Mouse (Mus musculus) hindbrain, embryonic 16.5 days (tissue): ENCODE measurements around the gene Etv4. TPM values are rescaled to one million over a fixed set of nuclear protein-coding genes. Genes with fewer than 3 reads are reported as not detected.

Source experiments
- ATAC-seq: fragments of 200-750 bp; cut with Nextera tagmentation; 2 replicates; pipeline ENCODE4 v1.8.0; 2017; ENCODE audit warnings: moderate TSS enrichment, moderate library complexity
- H3K27ac ChIP-seq: fragments of 300-500 bp; sonication (generic); 2 replicates; pipeline ENCODE4 v1.5.1; 2014; ENCODE audit warnings: low read depth, mild to moderate bottlenecking, control low read depth, low read length, moderate library complexity
- H3K27me3 ChIP-seq: fragments of 300-500 bp; sonication (generic); replicated peaks from 2 replicates; pipeline ENCODE4 v1.6.1; 2014; ENCODE audit warnings: low read length; ENCODE audit not compliant: control insufficient read depth, insufficient read depth
- H3K36me3 ChIP-seq: fragments of 300-500 bp; sonication (generic); 2 replicates; pipeline ENCODE4 v1.6.1; 2014; ENCODE audit warnings: mild to moderate bottlenecking, low read length, moderate library complexity, mixed read lengths; ENCODE audit not compliant: control insufficient read depth, insufficient read depth
- H3K4me1 ChIP-seq: fragments of 300-500 bp; sonication (generic); 2 replicates; pipeline ENCODE4 v1.6.1; 2014; ENCODE audit warnings: low read depth, low read length; ENCODE audit not compliant: control insufficient read depth, insufficient read depth
- H3K4me2 ChIP-seq: fragments of 300-500 bp; sonication (generic); 2 replicates; pipeline ENCODE4 v1.6.1; 2014; ENCODE audit warnings: mild to moderate bottlenecking, low read length, control low read depth, moderate library complexity
- H3K4me3 ChIP-seq: fragments of 300-500 bp; sonication (generic); 2 replicates; pipeline ENCODE4 v1.5.1; 2014; ENCODE audit warnings: mild to moderate bottlenecking, low read length, control low read depth, moderate library complexity
- H3K9ac ChIP-seq: fragments of 300-500 bp; sonication (generic); 2 replicates; pipeline ENCODE4 v1.6.1; 2014; ENCODE audit warnings: low read depth, mild to moderate bottlenecking, control low read depth, low read length, moderate library complexity
- H3K9me3 ChIP-seq: fragments of 300-500 bp; sonication (generic); 2 replicates; pipeline ENCODE4 v1.6.1; 2014; ENCODE audit warnings: mild to moderate bottlenecking, low read length, moderate library complexity; ENCODE audit not compliant: control insufficient read depth
- WGBS: fragments of 180-500 bp; shearing (Covaris S2); extraction: QIAGEN DNeasy Blood & Tissue Kit; methylation state at CpG from one replicate; pipeline ENCODE4 v1.1.7; 2014; 5-methylcytosine and 5-hydroxymethylcytosine counted together
- polyA plus RNA-seq: library from polyadenylated mRNA; unstranded; fragments of >200 nt; fragmentation: Nextera tagmentation; extraction: Ambion mirVana; gene quantifications from 2 replicates; pipeline ENCODE4 v1.2.1, GENCODE M21; 2015

The Etv4 gene
- polyA plus RNA-seq, 1 experiment from 2014 or later: 21.7 TPM

DNA sequence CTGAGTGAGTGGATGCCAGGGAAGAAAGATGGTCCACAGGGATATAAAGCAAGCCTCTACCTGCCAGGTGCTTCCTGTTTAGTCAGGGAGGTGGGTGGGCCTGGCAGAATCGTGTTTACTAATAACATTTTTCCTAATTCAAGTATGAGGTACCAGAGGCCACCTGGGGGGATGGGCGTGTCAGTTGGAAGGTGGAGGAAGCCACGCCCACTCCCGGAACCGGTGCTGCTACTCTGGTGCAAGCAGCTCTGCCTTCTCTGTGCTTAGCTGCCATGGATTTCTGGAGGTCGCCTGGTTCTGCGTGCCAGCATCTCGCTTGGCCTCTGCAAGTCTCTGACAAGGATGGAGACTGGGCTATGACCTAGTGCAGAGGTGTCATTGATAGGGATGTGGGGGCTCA, 12.9 kb upstream of the Etv4 start:
- Histone ChIP-seq H3K4me1 (no peaks in the 10 kb centered on the region), H3K9ac (no peak overlapping the region), H3K4me2 (no peak overlapping the region), H3K9me3 (no peaks in the 10 kb centered on the region), H3K27me3 (no peaks in the 10 kb centered on the region), H3K36me3 (no peaks in the 10 kb centered on the region), H3K4me3 (no peak overlapping the region), H3K27ac (no peak overlapping the region)
- WGBS: 40% methylated on average over 8 of the region's 8 CpGs
- no peak for ATAC-seq

DNA sequence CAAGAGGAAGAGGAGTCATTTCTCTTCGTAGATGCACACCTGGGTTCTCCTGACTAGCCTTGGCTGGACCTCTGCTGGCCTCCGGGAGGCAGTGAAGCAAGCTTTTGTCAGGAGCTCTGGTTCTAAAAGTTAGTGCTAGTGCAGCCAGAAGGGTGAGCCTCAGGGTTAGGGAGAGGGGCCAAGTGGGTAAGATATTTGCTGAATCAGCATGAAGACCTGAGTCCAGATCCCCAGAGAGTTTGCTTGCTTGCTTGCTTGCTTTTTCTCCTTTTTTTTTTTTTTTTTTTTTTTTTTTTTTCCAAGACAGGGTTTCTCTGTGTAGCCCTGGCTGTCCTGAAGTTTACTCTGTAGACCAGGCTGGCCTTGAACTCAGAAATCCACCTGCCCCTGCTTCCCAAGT, 12.2 kb upstream of the Etv4 start:
- no peak for ATAC-seq
- WGBS: 92% methylated on average over 2 of the region's 2 CpGs
- Histone ChIP-seq H3K27me3 (no peaks in the 10 kb centered on the region), H3K4me2 (no peak overlapping the region), H3K4me1 (no peaks in the 10 kb centered on the region), H3K4me3 (no peak overlapping the region), H3K9ac (no peak overlapping the region), H3K27ac (no peak overlapping the region), H3K36me3 (no peaks in the 10 kb centered on the region), H3K9me3 (no peaks in the 10 kb centered on the region)

DNA sequence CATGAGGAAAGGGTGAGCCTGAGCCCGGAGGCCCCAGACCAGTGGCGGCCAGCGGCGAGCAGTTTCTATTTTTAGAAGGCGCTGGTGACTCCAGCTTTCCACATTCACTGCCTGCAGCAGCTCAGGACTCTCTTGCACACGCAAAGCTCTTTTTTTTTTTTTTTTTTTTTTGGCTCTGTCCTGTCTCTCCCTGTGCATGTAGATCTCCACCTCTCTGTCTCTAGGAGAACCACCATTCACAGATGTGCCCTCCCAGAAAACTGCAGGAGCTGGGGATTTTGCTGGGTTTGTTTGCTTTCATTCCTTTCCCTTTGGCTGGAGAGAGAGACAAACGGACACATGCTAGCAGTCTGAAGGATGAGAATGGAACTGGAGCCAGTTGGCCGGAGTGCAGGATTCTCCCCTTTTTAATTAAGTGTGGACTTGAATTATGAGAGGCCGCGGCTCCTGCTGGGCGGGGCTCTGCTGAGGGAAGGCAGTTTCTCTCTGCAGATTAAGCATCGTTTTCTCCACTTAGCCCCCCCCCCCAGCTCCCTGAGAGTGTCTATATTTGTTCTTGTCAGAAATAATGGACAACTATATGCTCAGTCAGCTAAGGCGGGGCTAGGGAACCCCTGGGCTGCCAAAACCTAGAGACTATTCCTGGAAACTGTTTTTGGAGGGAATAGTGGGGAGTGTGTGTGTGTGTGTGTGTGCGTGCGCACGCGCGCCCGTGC, 5.8 kb upstream of the Etv4 start:
- Histone ChIP-seq H3K9me3 (no peaks in the 10 kb centered on the region), H3K27ac (peak overlapping the region; percentile 70), H3K27me3 (peaks cover 16% of the 10 kb centered on the region), H3K4me2 (peak overlapping the region; percentile 40), H3K9ac (no peak overlapping the region), H3K4me1 (peaks cover 15% of the 10 kb centered on the region), H3K4me3 (no peak overlapping the region), H3K36me3 (no peaks in the 10 kb centered on the region)
- 40% methylated on average over 19 of the region's 19 CpGs for WGBS
- ATAC-seq: peak; percentile 84

DNA sequence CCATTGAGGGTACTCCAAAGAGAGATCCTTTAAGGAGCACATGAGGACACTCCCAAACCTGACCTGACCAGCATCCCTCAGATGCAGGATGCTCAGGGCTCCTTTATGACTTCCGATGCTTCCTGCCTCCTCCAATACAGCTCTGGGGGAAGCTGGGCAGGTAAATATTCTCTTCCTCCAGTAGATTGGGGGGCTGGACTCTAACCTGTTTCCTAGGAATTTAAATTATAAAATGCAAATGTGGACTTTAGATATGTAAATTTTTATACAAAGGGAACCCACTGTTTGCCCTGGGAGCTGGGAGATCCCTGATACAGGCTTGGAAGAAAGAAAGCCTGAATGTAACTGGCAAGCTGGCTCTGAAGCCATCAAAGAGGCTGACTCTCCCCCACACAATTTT, 2.3 kb upstream of the Etv4 start:
- Histone ChIP-seq H3K36me3 (no peaks in the 10 kb centered on the region), H3K9me3 (no peaks in the 10 kb centered on the region)
- ATAC-seq: no peak

DNA sequence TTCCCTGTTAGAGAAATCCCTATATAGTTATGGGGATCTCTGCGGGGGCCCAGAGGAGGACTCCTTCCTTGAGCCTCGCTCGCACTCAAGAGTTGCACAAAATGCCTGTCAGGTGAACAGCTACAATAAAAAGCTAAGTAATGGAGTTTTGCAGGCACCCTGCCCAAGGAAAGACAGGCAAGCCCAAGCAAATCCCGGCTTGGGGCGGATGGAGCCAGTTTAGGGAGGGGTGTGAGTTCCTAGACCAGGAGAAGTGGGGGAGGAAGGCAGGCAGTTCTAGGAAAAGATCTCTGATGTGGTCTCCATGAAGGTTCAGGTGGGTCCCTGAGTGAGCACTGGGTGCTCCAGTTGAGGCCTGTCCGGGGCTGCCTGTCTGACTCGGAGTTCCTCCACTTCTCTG, 1.5 kb upstream of the Etv4 start:
- no peak overlapping the region for H3K9ac ChIP-seq
- H3K27me3 ChIP-seq: peaks cover 44% of the 10 kb centered on the region
- WGBS: 55% methylated on average over 7 of the region's 7 CpGs
- H3K27ac ChIP-seq: no peak overlapping the region
- H3K4me3 ChIP-seq: no peak overlapping the region
- no peak for ATAC-seq
- no peak overlapping the region for H3K4me2 ChIP-seq
- H3K36me3 ChIP-seq: no peaks in the 10 kb centered on the region
- no peaks in the 10 kb centered on the region for H3K9me3 ChIP-seq
- H3K4me1 ChIP-seq: peaks cover 28% of the 10 kb centered on the region

More for the DNA sequence above, 2.3 kb upstream of the Etv4 start:
- H3K4me3 ChIP-seq: no peak overlapping the region
- 62% methylated on average over 1 of the region's 1 CpGs for WGBS
- no peak overlapping the region for H3K4me2 ChIP-seq
- no peak overlapping the region for H3K9ac ChIP-seq
- no peak overlapping the region for H3K27ac ChIP-seq
- peaks cover 28% of the 10 kb centered on the region for H3K4me1 ChIP-seq
- peaks cover 37% of the 10 kb centered on the region for H3K27me3 ChIP-seq

DNA sequence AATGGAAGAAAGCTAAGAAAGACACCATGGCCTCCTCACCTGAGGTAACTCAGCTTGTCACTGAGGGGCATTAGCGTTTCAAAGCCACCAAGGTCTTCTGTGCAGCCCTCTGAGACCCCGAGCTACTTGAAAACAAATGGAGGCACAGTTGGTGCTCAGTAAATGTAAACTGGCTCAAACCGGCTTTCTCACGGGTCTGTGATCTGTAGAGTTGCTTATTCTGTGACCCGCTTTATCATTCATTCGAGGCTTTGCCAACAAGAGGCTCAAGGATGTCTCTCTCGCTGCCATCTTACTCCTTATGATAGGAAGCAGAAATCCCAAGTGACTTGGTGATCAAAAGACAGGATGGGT, 658 bp upstream of the Etv4 start:
- no peak for ATAC-seq
- Histone ChIP-seq H3K4me1 (peaks cover 21% of the 10 kb centered on the region), H3K36me3 (no peaks in the 10 kb centered on the region), H3K9ac (no peak overlapping the region), H3K27ac (no peak overlapping the region), H3K4me2 (peak overlapping the region; percentile 97), H3K27me3 (peaks cover 48% of the 10 kb centered on the region), H3K4me3 (peak overlapping the region; percentile 64), H3K9me3 (no peaks in the 10 kb centered on the region)
- WGBS: 4% methylated on average over 7 of the region's 7 CpGs

DNA sequence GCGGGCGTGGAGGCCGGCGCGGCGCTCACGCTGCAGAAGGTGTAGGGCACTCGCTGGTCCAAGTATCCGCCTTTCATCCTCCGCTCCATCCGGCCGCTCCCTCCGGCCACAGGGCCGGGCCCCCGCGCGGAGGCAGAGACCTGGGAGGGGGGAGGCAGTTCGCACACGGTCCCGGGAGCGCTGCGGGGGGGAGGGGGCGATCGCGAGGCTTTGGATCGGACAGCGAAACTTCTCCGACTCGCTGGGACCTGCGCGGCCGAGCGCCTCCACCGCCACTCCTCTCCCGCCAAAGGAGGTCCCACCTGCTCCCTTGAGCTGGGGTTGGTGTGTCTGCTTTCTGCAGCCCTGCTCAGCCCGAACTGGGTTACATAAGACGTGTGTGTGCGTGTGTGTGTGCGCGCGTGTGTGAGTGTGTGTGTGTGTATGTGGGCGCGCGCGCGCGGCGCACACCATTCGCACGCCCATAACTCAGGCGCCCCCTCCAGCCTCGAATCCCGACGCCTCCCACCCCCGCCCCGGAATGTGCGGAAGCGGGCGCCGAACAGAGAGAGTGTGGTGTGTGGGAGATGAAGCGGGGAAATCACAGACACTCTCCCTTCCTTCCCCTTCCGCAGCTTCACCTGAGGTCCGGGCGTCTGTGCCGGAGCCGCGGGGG, 556 bp downstream of the Etv4 start:
- H3K4me3 ChIP-seq: peak overlapping the region; percentile 64
- peak overlapping the region; percentile 65 for H3K9ac ChIP-seq
- peak overlapping the region; percentile 97 for H3K4me2 ChIP-seq
- peak; percentile 41 for ATAC-seq
- H3K4me1 ChIP-seq: peaks cover 12% of the 10 kb centered on the region
- no peaks in the 10 kb centered on the region for H3K9me3 ChIP-seq
- peaks cover 48% of the 10 kb centered on the region for H3K27me3 ChIP-seq
- no peaks in the 10 kb centered on the region for H3K36me3 ChIP-seq
- 0% methylated on average over 42 of the region's 67 CpGs for whole genome bisulfite sequencing
- H3K27ac ChIP-seq: peak overlapping the region; percentile 70

DNA sequence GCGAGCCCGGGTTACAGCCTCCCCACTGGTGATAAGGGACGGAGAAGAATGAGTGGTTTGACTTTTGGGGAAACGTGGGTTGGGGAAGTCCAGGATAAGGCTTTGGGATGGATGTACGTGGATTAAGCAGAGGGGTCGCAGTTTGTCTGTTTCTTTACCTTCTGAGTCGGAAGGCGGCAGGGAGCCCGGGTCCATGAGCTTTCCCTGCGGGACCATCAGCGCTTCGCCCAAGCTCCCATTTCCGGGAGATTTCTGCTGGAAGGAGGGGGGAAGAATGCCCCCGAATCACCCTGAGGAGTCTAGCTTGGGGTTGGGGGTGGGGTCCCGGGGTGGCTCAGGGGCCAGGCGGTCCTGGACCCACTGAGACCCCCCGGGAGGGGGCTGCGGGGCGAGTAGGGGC, 1.1 kb downstream of the Etv4 start:
- peak overlapping the region; percentile 97 for H3K4me2 ChIP-seq
- H3K27me3 ChIP-seq: peaks cover 48% of the 10 kb centered on the region
- peak overlapping the region; percentile 64 for H3K4me3 ChIP-seq
- WGBS: 3% methylated on average over 13 of the region's 19 CpGs
- peaks cover 12% of the 10 kb centered on the region for H3K4me1 ChIP-seq
- no peaks in the 10 kb centered on the region for H3K36me3 ChIP-seq
- H3K27ac ChIP-seq: peak overlapping the region; percentile 70
- peak overlapping the region; percentile 65 for H3K9ac ChIP-seq
- H3K9me3 ChIP-seq: no peaks in the 10 kb centered on the region
- no peak for ATAC-seq

DNA sequence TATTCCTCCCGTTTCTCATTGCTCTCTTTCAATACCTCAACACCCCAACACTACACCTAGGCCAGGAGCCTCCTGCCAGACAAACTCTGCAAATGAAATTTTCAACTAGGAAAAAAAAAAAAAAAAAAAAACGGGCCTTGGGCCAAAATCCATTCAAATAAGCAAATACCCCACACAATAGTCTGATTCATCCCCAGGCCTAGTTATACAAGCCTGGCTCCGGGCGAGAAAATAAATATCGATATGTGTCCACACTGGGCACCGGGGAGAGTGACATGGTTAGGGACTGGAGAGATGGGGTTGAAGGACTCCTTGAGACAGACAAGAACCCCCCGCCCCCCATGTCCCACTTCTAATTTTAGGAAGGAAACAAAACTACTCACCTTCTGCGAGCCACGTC, 1.6 kb downstream of the Etv4 start:
- Histone ChIP-seq H3K4me3 (peak overlapping the region; percentile 64), H3K36me3 (no peaks in the 10 kb centered on the region), H3K4me1 (peaks cover 12% of the 10 kb centered on the region), H3K27me3 (peaks cover 48% of the 10 kb centered on the region), H3K9ac (peak overlapping the region; percentile 65; the same call in 1 of the 2 replicates), H3K27ac (peak overlapping the region; percentile 70), H3K4me2 (peak overlapping the region; percentile 97), H3K9me3 (no peaks in the 10 kb centered on the region)
- no peak for ATAC-seq
- WGBS: 23% methylated on average over 9 of the region's 9 CpGs
